Mouse (Mus musculus): ENCODE measurements around the gene Tex2.

GRCm38 (mm10) chr11:106464681-106465544 lies 148.3 kb downstream of the Tex2 start:
- no peak for TF ChIP-seq CTCF (IDR thresholded peaks at IDR 0.05; ENCODE audit: extremely low read depth, insufficient read depth, insufficient read length, insufficient replicate concordance)
- TF ChIP-seq POLR2A (IDR thresholded peaks at IDR 0.05; ENCODE audit: low read depth, low read length): no peak
